In genomic region chr7:81057471-81057870, GRCm38 (mm10) we compare ENCODE assay signal across 9 mouse cellular contexts. TPM values are rescaled to one million over a fixed set of nuclear protein-coding genes. Genes with fewer than 3 reads are reported as not detected.
DNase-seq lines count a peak whose midpoint lies in the region; ATAC-seq and TF ChIP-seq lines count a peak whose summit lies in the region.
"Had no signal": no experiment of that assay in that cellular context is flagged by ENCODE, and none has a peak within 500 bp of the region (broad histone marks: within the 10 kb centered on the region; RNA-seq: fewer than 3 reads in every experiment).

Gene Alpk3, plus strand, starts transcription at chr7:81057600.

- H3K4me1 ChIP-seq in kidney, embryonic 16.5 days (ENCODE audit: insufficient read depth, low read length) = peaks cover 41% of the 10 kb centered on the region
- no peaks in the 10 kb centered on the region for H3K4me1 ChIP-seq in embryonic facial prominence, embryonic 11.5 days (ENCODE audit: control insufficient read depth, insufficient read depth, low read length)
- peaks cover 16 to 34% of the 10 kb centered on the region in 2 experiments for H3K4me1 ChIP-seq in heart, embryonic 14.5 days (ENCODE audit: control insufficient read depth in 2 of 2, insufficient read depth in 2 of 2, low read length in 2 of 2)
- H3K4me1 ChIP-seq in liver, embryonic 14.5 days (replicated peaks; ENCODE audit: control insufficient read depth in 2 of 2, insufficient read depth in 2 of 2, low read length in 1 of 2) = peaks cover 26 to 34% of the 10 kb centered on the region in 2 experiments

- no peaks in the 10 kb centered on the region for H3K27me3 ChIP-seq in kidney, embryonic 16.5 days (ENCODE audit: insufficient read depth, low read length)
- H3K27me3 ChIP-seq in embryonic facial prominence, embryonic 11.5 days (ENCODE audit: control insufficient read depth, insufficient read depth, low read length) = no peaks in the 10 kb centered on the region
- no peaks in the 10 kb centered on the region for H3K27me3 ChIP-seq in heart, embryonic 14.5 days (ENCODE audit: control insufficient read depth, insufficient read depth, low read length)
- no peaks in the 10 kb centered on the region for H3K27me3 ChIP-seq in liver, embryonic 14.5 days (ENCODE audit: control insufficient read depth, insufficient read depth, low read length)

- no peak within 1 kb of the TSS for H3K4me3 ChIP-seq in kidney, embryonic 16.5 days (ENCODE audit: low read length)
- H3K4me3 ChIP-seq in embryonic facial prominence, embryonic 11.5 days (ENCODE audit: low read depth, low read length) = no peak within 1 kb of the TSS
- H3K4me3 ChIP-seq in heart, embryonic 14.5 days (ENCODE audit: control insufficient read depth in 1 of 2, insufficient read depth in 1 of 2, low read depth in 1 of 2, low read length in 2 of 2) = peak within 1 kb of the TSS; percentile 49 to 54
- peak within 1 kb of the TSS in 1 of 2 experiments; percentile 39; a peak in 3 of 4 replicates for H3K4me3 ChIP-seq in liver, embryonic 14.5 days (ENCODE audit: insufficient read depth in 1 of 2, low read depth in 2 of 2, low read length in 2 of 2)

- peaks cover 3% of the 10 kb centered on the region; the same call in 1 of the 2 replicates for H3K9me3 ChIP-seq in kidney, embryonic 16.5 days (ENCODE audit: low read length)
- no peaks in the 10 kb centered on the region for H3K9me3 ChIP-seq in embryonic facial prominence, embryonic 11.5 days (replicated peaks; ENCODE audit: control insufficient read depth, low read length)
- no peaks in the 10 kb centered on the region for H3K9me3 ChIP-seq in heart, embryonic 14.5 days (ENCODE audit: control insufficient read depth, low read length)
- no peaks in the 10 kb centered on the region for H3K9me3 ChIP-seq in liver, embryonic 14.5 days (ENCODE audit: control insufficient read depth, low read length)

- H3K27ac ChIP-seq in kidney, embryonic 16.5 days (ENCODE audit: low read length) = no peak within 1 kb of the TSS
- H3K27ac ChIP-seq in embryonic facial prominence, embryonic 11.5 days (replicated peaks; ENCODE audit: low read depth, low read length) = no peak within 1 kb of the TSS
- peak within 1 kb of the TSS; percentile 91 to 95 for H3K27ac ChIP-seq in heart, embryonic 14.5 days (replicated peaks in 1 of 2; ENCODE audit: control insufficient read depth in 1 of 2, insufficient read depth in 1 of 2, low read depth in 2 of 2, low read length in 2 of 2)
- peak within 1 kb of the TSS; percentile 37 for H3K27ac ChIP-seq in liver, embryonic 14.5 days
- H3K27ac ChIP-seq: macrophage had no signal

- H3K36me3 ChIP-seq in kidney, embryonic 16.5 days (ENCODE audit: insufficient read depth, low read length) = no peaks in the 10 kb centered on the region
- H3K36me3 ChIP-seq in embryonic facial prominence, embryonic 11.5 days (replicated peaks; ENCODE audit: control insufficient read depth, insufficient read depth, low read depth, low read length) = no peaks in the 10 kb centered on the region
- H3K36me3 ChIP-seq in heart, embryonic 14.5 days (ENCODE audit: control insufficient read depth, insufficient read depth, low read length) = peaks cover 7% of the 10 kb centered on the region; the same call in 1 of the 2 replicates
- no peaks in the 10 kb centered on the region for H3K36me3 ChIP-seq in liver, embryonic 14.5 days (replicated peaks; ENCODE audit: control insufficient read depth, insufficient read depth, low read depth)

- DNase-seq in kidney, postnatal 36 days = no peak
- DNase-seq in embryonic facial prominence, embryonic 11.5 days (ENCODE audit: low spot score) = no peak
- DNase-seq in liver, embryonic 14.5 days (ENCODE audit: low read depth in 3 of 3, low spot score in 3 of 3) = peak in 1 of 3 experiments; percentile 16
- DNase-seq in frontal cortex, postnatal 25 days (ENCODE audit: low spot score in 2 of 2) = no peak
- DNase-seq in urinary bladder, postnatal 36 days (ENCODE audit: low spot score in 2 of 2) = no peak
- DNase-seq in thymus, postnatal 25 days = no peak

- 29% methylated on average over 27 of the region's 27 CpGs for WGBS in kidney, embryonic 16.5 days
- WGBS in embryonic facial prominence, embryonic 11.5 days = 31% methylated on average over 27 of the region's 27 CpGs
- WGBS in heart, embryonic 14.5 days = 6% methylated on average over 27 of the region's 27 CpGs
- WGBS in liver, embryonic 14.5 days (ENCODE audit: insufficient replicate concordance) = 13% methylated on average over 27 of the region's 27 CpGs

- peak within 1 kb of the TSS; percentile 13 for H3K9ac ChIP-seq in kidney, embryonic 16.5 days (replicated peaks; ENCODE audit: low read length)
- H3K9ac ChIP-seq in embryonic facial prominence, embryonic 11.5 days (replicated peaks; ENCODE audit: low read length) = no peak within 1 kb of the TSS
- H3K9ac ChIP-seq in heart, embryonic 14.5 days (ENCODE audit: low read length) = peak within 1 kb of the TSS; percentile 82
- peak within 1 kb of the TSS; percentile 53 for H3K9ac ChIP-seq in liver, embryonic 14.5 days (replicated peaks)

- no peak for TF ChIP-seq EP300 in liver, embryonic 14.5 days (IDR thresholded peaks at IDR 0.05; ENCODE audit: low read depth)

- H3K4me2 ChIP-seq in kidney, embryonic 16.5 days (replicated peaks; ENCODE audit: low read depth, low read length) = peak within 1 kb of the TSS; percentile 27; the same call in 1 of the 2 replicates
- H3K4me2 ChIP-seq in embryonic facial prominence, embryonic 11.5 days (ENCODE audit: low read depth, low read length) = peak within 1 kb of the TSS; percentile 7; the same call in 1 of the 2 replicates
- H3K4me2 ChIP-seq in heart, embryonic 14.5 days (ENCODE audit: low read length) = peak within 1 kb of the TSS; percentile 66
- H3K4me2 ChIP-seq in liver, embryonic 14.5 days (ENCODE audit: low read depth) = peak within 1 kb of the TSS; percentile 71

- ATAC-seq in kidney, embryonic 16.5 days (ENCODE audit: low FRiP score, low TSS enrichment) = 0 out of 2 replicates have a peak, but pooled peaks have one; percentile 47
- no peak for ATAC-seq in embryonic facial prominence, embryonic 11.5 days (replicated peaks; ENCODE audit: insufficient number of reproducible peaks, low FRiP score, low TSS enrichment, low read depth)
- ATAC-seq in heart, embryonic 14.5 days (ENCODE audit: insufficient number of reproducible peaks, insufficient read depth, low FRiP score, low read depth) = peak; percentile 72
- peak; percentile 77 for ATAC-seq in liver, embryonic 14.5 days (ENCODE audit: insufficient read depth)

- TF ChIP-seq CTCF in liver, embryonic 14.5 days (IDR thresholded peaks at IDR 0.05; ENCODE audit: low read depth) = no peak

RNA-seq across cellular contexts. Expression of gene Alpk3, which starts in this region (rescaled TPM):
- 0.31 and 0.65 TPM in 2 replicates for polyA plus RNA-seq in kidney, embryonic 16.5 days (2015; fragmentation: Nextera tagmentation; extraction: Ambion mirVana)
- polyA plus RNA-seq in embryonic facial prominence, embryonic 11.5 days (2014; fragmentation: Nextera tagmentation; extraction: Ambion mirVana) = 0.17 and 0.35 TPM in 2 replicates
- polyA plus RNA-seq in heart, embryonic 14.5 days (2014; fragmentation: Nextera tagmentation; extraction: Ambion mirVana) = 22.8 and 25.3 TPM in 2 replicates
- polyA plus RNA-seq in liver, embryonic 14.5 days (2012; rRNA removed) = 0.03 and 0.04 TPM in 2 replicates
- polyA plus RNA-seq in liver, embryonic 14.5 days (2014; fragmentation: Nextera tagmentation; extraction: Ambion mirVana) = 0.03 and 0.08 TPM in 2 replicates

Comparison
In these comparisons a context has a peak if more than half of its experiments do, and no peak if none do; other contexts are left out.
1. RNA of gene Alpk3 (polyA plus RNA-seq): 22.8 to 25.3 TPM in heart, embryonic 14.5 days; 0.31 to 0.65 TPM in kidney, embryonic 16.5 days, 0.17 to 0.35 TPM in embryonic facial prominence, embryonic 11.5 days and 0.03 to 0.08 TPM in liver, embryonic 14.5 days; every median in the first group is over 10 times any median in the second.
2. Peak in ATAC-seq, H3K9ac ChIP-seq and H3K4me2 ChIP-seq in kidney, embryonic 16.5 days; RNA of the gene not detected or under 1 TPM.
3. Peak in ATAC-seq, H3K27ac ChIP-seq, H3K9ac ChIP-seq and H3K4me2 ChIP-seq in liver, embryonic 14.5 days; RNA of the gene not detected or under 1 TPM.
4. H3K27ac ChIP-seq: peak in heart, embryonic 14.5 days (2 of 2); none in kidney, embryonic 16.5 days (single experiment) and embryonic facial prominence, embryonic 11.5 days (single experiment).
5. H3K4me2 ChIP-seq: peak in every context shown above with its lines; median percentile 71 in liver, embryonic 14.5 days; 66 in heart, embryonic 14.5 days; 27 in kidney, embryonic 16.5 days; 7 in embryonic facial prominence, embryonic 11.5 days.
6. H3K4me3 ChIP-seq: peak in heart, embryonic 14.5 days (2 of 2); none in kidney, embryonic 16.5 days (single experiment) and embryonic facial prominence, embryonic 11.5 days (single experiment).